Mouse (Mus musculus) neural tube, embryonic 14.5 days (tissue): ENCODE data around the gene Ccdc163. TPM values are rescaled to one million over a fixed set of nuclear protein-coding genes. Genes with fewer than 3 reads are reported as not detected.
"Not testable (repeated sequence)": the region's sequence is repeated elsewhere in the genome, so short reads cannot be mapped to it uniquely, and the experiment has no call there.

Experiments
- ATAC-seq: fragments of 200-750 bp; cut with Nextera tagmentation; 2 replicates; pipeline ENCODE4 v1.8.0; 2017; ENCODE audit warnings: low read depth, mild to moderate bottlenecking, moderate TSS enrichment, moderate library complexity
- H3K27ac ChIP-seq: fragments of 300-500 bp; sonication (generic); 2 replicates; pipeline ENCODE4 v1.5.1; 2014; ENCODE audit warnings: low read depth, mild to moderate bottlenecking, control low read depth, low read length, moderate library complexity, mixed read lengths
- H3K27me3 ChIP-seq: fragments of 300-500 bp; sonication (generic); 2 replicates; pipeline ENCODE4 v1.6.1; 2014; ENCODE audit warnings: low read length; ENCODE audit not compliant: control insufficient read depth, insufficient read depth
- H3K36me3 ChIP-seq: fragments of 300-500 bp; sonication (generic); 2 replicates; pipeline ENCODE4 v1.6.1; 2014; ENCODE audit warnings: low read length, mixed read lengths; ENCODE audit not compliant: control insufficient read depth, insufficient read depth
- H3K4me1 ChIP-seq: fragments of 300-500 bp; sonication (generic); 2 replicates; pipeline ENCODE4 v1.6.1; 2014; ENCODE audit warnings: low read length; ENCODE audit not compliant: control insufficient read depth, insufficient read depth
- H3K4me2 ChIP-seq: fragments of 300-500 bp; sonication (generic); 2 replicates; pipeline ENCODE4 v1.6.1; 2014; ENCODE audit warnings: mild to moderate bottlenecking, low read depth, low read length, control low read depth
- H3K4me3 ChIP-seq: fragments of 300-500 bp; sonication (generic); 2 replicates; pipeline ENCODE4 v1.5.1; 2014; ENCODE audit warnings: low read depth, low read length, control low read depth, mixed read lengths
- H3K9ac ChIP-seq: fragments of 300-500 bp; sonication (generic); replicated peaks from 2 replicates; pipeline ENCODE4 v1.6.1; 2014; ENCODE audit warnings: low read depth, mild to moderate bottlenecking, control low read depth, low read length, mixed read lengths
- H3K9me3 ChIP-seq: fragments of 300-500 bp; sonication (generic); 2 replicates; pipeline ENCODE4 v1.6.1; 2016; ENCODE audit warnings: low read length; ENCODE audit not compliant: control insufficient read depth
- WGBS: fragments of 180-500 bp; shearing (Covaris S2); extraction: QIAGEN DNeasy Blood & Tissue Kit; methylation state at CpG from one replicate; pipeline ENCODE4 v1.1.7; 2014; 5-methylcytosine and 5-hydroxymethylcytosine counted together
- polyA plus RNA-seq: library from polyadenylated mRNA; unstranded; fragments of >200 nt; fragmentation: Nextera tagmentation; extraction: Ambion mirVana; gene quantifications from 2 replicates; pipeline ENCODE4 v1.2.1, GENCODE M21; 2014

Ccdc163 gene
- 8.4 and 9.0 TPM in 2 replicates for polyA plus RNA-seq

- Histone ChIP-seq H3K27ac (0 out of 2 replicates have a peak within 1 kb of the TSS, but pooled peaks have one; percentile 45), H3K4me2 (peak within 1 kb of the TSS; percentile 73), H3K4me1 (peaks cover 7% of the 10 kb centered on the region; the same call in 1 of the 2 replicates), H3K9ac (peak within 1 kb of the TSS; percentile 48), H3K4me3 (peak within 1 kb of the TSS; percentile 47), H3K36me3 (no peaks in the 10 kb centered on the region), H3K27me3 (no peaks in the 10 kb centered on the region), H3K9me3 (no peaks in the 10 kb centered on the region)
- peak; percentile 99 for ATAC-seq
- WGBS, result 1% methylated on average over 29 of the region's 29 CpGs
These were observed at the start of gene Ccdc163, which contains the start of gene Mmachc for GRCm38 (mm10) chr4:116708201-116708764. TSS of gene Ccdc163 (plus strand) at chr4:116708509. TSS of gene Mmachc (minus strand) at chr4:116708406.

DNA sequence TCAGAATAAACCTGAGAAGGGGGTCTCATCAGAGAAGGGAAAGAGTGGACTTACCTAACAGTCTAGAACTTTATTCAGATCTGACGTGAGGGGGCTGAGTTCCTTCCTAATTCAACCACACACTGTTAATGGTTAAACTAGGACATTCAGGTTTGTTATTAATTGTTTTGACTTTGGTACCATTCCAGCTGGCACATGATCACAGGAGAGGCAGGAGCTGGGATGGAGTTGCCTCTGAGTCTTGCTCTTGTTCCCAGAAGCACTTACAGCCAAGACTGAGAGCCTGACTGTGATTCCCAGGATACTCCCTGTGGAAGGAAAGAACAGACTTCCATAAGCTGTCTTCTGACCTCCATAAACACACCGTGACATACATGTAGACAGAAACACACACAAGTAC lies 48.8 kb upstream of the Ccdc163 start:
- Histone ChIP-seq H3K4me2 (no peak overlapping the region), H3K4me3 (no peak overlapping the region), H3K9me3 (no peaks in the 10 kb centered on the region), H3K27ac (no peak overlapping the region), H3K9ac (no peak overlapping the region), H3K36me3 (no peaks in the 10 kb centered on the region), H3K4me1 (no peaks in the 10 kb centered on the region), H3K27me3 (no peaks in the 10 kb centered on the region)
- ATAC-seq, result no peak
- WGBS, result 69% methylated on average over 2 of the region's 2 CpGs

DNA sequence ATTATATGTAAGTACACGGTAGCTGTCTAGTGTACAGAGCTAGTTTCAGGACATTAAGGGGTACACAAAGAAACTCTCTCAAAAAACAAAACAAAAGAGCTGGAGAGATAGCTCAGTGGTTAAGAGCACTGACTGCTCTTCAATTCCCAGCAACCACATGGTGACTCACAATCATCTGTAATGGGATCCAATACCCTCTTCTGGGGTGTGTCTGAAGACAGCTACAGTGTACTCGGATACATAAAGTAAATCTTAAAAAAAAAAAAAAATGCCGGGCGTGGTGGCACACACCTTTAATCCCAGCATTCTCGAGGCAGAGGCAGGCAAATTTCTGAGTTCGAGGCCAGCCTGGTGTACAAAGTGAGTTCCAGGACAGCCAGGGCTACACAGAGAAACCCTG lies 48.4 kb upstream of the Ccdc163 start:
- not testable (repeated sequence) for H3K4me1 ChIP-seq, H3K4me2 ChIP-seq, H3K9ac ChIP-seq, H3K9me3 ChIP-seq, H3K27ac ChIP-seq, H3K36me3 ChIP-seq, H3K27me3 ChIP-seq, ATAC-seq, H3K4me3 ChIP-seq
- 88% methylated on average over 6 of the region's 6 CpGs for WGBS

- Histone ChIP-seq H3K4me3 (no peak overlapping the region), H3K27me3 (no peaks in the 10 kb centered on the region), H3K36me3 (no peaks in the 10 kb centered on the region), H3K4me1 (no peaks in the 10 kb centered on the region), H3K9ac (no peak overlapping the region), H3K4me2 (no peak overlapping the region), H3K9me3 (no peaks in the 10 kb centered on the region), H3K27ac (no peak overlapping the region)
- ATAC-seq, result no peak
- WGBS, result 75% methylated on average over 6 of the region's 6 CpGs
These were observed 47.5 kb upstream of the Ccdc163 start for GRCm38 (mm10) chr4:116660829-116661228.

DNA sequence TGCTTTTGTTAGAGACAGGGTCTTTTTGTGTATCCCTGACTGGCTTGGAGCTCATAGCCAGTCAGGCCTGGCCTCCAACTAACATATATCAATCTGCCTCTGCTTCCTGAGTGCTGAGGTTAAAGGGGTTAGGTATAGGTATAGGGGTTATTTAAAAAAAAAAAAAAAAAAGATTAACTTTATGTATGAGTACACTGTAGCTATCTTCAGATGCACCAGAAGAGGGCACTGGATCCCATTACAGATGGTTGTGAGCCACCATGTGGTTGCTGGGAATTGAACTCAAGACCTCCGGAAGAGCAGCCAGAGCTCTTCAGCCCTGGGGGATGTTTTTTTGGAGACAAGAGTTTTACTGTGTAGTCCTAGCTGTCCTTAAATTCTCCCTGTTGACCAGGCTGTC lies 46.3 kb upstream of the Ccdc163 start:
- no peaks in the 10 kb centered on the region for H3K36me3 ChIP-seq
- H3K9me3 ChIP-seq, result no peaks in the 10 kb centered on the region
- no peak for ATAC-seq
- H3K9ac ChIP-seq, result no peak overlapping the region
- H3K4me2 ChIP-seq, result no peak overlapping the region
- H3K27ac ChIP-seq, result no peak overlapping the region
- no peak overlapping the region for H3K4me3 ChIP-seq
- 96% methylated on average over 1 of the region's 1 CpGs for WGBS
- H3K27me3 ChIP-seq, result no peaks in the 10 kb centered on the region
- no peaks in the 10 kb centered on the region for H3K4me1 ChIP-seq

DNA sequence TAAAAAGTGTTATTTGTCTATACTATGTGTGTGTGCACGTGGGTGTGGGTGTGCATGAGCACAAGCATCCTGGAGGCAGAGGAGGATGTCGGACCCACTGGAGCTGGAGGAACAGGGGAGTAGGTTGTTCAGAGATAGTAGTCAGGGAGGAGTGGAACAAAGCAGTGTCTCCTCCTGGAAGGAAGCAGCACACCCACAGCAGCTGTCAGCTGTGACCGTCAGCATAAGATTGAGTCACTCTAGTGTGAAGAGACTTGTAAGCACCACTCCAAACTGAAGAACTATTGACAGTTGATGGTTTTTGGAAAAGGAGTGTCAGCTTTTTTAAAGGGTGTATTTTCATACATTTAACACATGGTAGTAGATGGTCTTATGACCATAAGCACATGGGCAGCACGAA lies 41.7 kb upstream of the Ccdc163 start:
- Histone ChIP-seq H3K4me3 (no peak overlapping the region), H3K36me3 (no peaks in the 10 kb centered on the region), H3K27ac (no peak overlapping the region), H3K27me3 (no peaks in the 10 kb centered on the region), H3K9me3 (no peaks in the 10 kb centered on the region), H3K9ac (no peak overlapping the region), H3K4me2 (no peak overlapping the region), H3K4me1 (no peaks in the 10 kb centered on the region)
- ATAC-seq, result no peak
- 79% methylated on average over 4 of the region's 4 CpGs for WGBS

DNA sequence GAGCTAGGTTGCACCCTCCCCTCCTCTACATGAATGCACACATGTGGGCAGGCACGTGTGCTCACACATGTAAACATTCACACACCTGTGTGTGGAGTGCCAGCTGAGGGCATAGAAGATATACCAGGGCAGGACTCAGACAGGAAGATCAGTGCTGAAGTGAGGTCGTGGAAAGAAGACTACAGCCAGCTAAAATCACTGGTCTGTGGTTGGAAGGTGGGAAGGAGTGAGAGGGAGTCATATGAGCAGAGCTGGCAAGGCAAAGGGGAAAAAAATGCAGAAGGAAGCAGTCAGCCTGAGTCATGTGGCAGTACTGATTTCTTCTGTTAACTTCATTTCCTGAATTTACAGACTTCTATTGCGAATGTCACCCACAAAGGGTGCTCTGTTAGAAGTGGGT lies 40.2 kb upstream of the Ccdc163 start:
- Histone ChIP-seq H3K4me1 (no peaks in the 10 kb centered on the region), H3K27ac (no peak overlapping the region), H3K9ac (no peak overlapping the region), H3K36me3 (no peaks in the 10 kb centered on the region), H3K4me2 (no peak overlapping the region), H3K27me3 (no peaks in the 10 kb centered on the region), H3K9me3 (no peaks in the 10 kb centered on the region), H3K4me3 (no peak overlapping the region)
- ATAC-seq, result no peak
- 79% methylated on average over 3 of the region's 3 CpGs for WGBS

- Histone ChIP-seq H3K9ac (no peak overlapping the region), H3K4me1 (no peaks in the 10 kb centered on the region), H3K36me3 (no peaks in the 10 kb centered on the region), H3K4me3 (no peak overlapping the region), H3K27ac (no peak overlapping the region), H3K27me3 (no peaks in the 10 kb centered on the region), H3K4me2 (no peak overlapping the region), H3K9me3 (no peaks in the 10 kb centered on the region)
- no peak for ATAC-seq
- 50% methylated on average over 2 of the region's 2 CpGs for WGBS
These were observed 39.0 kb upstream of the Ccdc163 start for GRCm38 (mm10) chr4:116669291-116669690.

DNA sequence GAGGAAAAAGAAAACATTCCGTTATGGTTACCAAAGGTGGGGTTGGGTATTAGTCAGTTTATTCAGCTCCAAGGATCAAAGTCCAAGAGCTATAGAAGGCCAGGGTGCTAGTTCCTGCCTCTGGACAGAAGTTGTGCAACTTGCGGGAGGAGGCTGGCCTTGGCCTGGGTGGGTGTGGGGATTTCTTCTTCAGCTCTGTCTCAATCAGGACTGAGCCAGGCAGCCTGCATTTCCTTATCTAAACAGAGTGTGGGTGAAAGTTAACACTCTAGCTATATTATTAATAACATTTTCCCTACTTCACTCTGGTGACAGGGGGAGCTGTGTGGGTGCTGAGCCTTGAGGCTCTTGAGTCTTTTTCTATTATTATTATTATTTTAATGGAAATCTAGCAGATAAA lies 35.5 kb upstream of the Ccdc163 start:
- no peaks in the 10 kb centered on the region for H3K27me3 ChIP-seq
- no peak overlapping the region for H3K27ac ChIP-seq
- H3K36me3 ChIP-seq, result no peaks in the 10 kb centered on the region
- H3K9me3 ChIP-seq, result no peaks in the 10 kb centered on the region
- H3K4me3 ChIP-seq, result no peak overlapping the region
- no peaks in the 10 kb centered on the region for H3K4me1 ChIP-seq
- no peak overlapping the region for H3K4me2 ChIP-seq
- WGBS, result 82% methylated on average over 2 of the region's 2 CpGs
- no peak for ATAC-seq
- H3K9ac ChIP-seq, result no peak overlapping the region
